Comparison of ENCODE assay signal across 19 mouse cellular contexts in genomic region chr16:90180975-90181374, GRCm38 (mm10). TPM values are rescaled to one million over a fixed set of nuclear protein-coding genes. Genes with fewer than 3 reads are reported as not detected.
DNase-seq lines count a peak whose midpoint lies in the region; ATAC-seq and TF ChIP-seq lines count a peak whose summit lies in the region.
"Had no signal": no experiment of that assay in that cellular context is flagged by ENCODE, and none has a peak within 500 bp of the region (broad histone marks: within the 10 kb centered on the region; RNA-seq: fewer than 3 reads in every experiment).

No protein-coding gene starts in this region.

- H3K79me2 ChIP-seq in MEL (ENCODE audit: control insufficient read depth, insufficient read depth, low read length, poor library complexity): no peaks in the 10 kb centered on the region

- no peak overlapping the region for H3K4me3 ChIP-seq in embryonic facial prominence, embryonic 15.5 days (replicated peaks)
- no peak overlapping the region for H3K4me3 ChIP-seq in embryonic facial prominence, embryonic 10.5 days
- no peak overlapping the region for H3K4me3 ChIP-seq in MEL (ENCODE audit: control insufficient read depth in 1 of 2, insufficient read depth in 1 of 2, low read depth in 2 of 2, low read length in 2 of 2)
- H3K4me3 ChIP-seq in stomach, embryonic 16.5 days (replicated peaks; ENCODE audit: low read length): no peak overlapping the region
- no peak overlapping the region for H3K4me3 ChIP-seq in kidney, embryonic 15.5 days (replicated peaks)
- H3K4me3 ChIP-seq: embryonic facial prominence, embryonic 13.5 days; forebrain, embryonic 10.5 days; forebrain, embryonic 13.5 days; gastrocnemius, adult 2 months; heart, adult 2 months; heart, embryonic 10.5 days; hindbrain, embryonic 12.5 days; hindbrain, embryonic 15.5 days had no signal

- no peaks in the 10 kb centered on the region for H3K9me3 ChIP-seq in embryonic facial prominence, embryonic 15.5 days (replicated peaks)
- H3K9me3 ChIP-seq in embryonic facial prominence, embryonic 10.5 days: no peaks in the 10 kb centered on the region
- no peaks in the 10 kb centered on the region for H3K9me3 ChIP-seq in MEL (replicated peaks; ENCODE audit: insufficient read depth, low read length)
- no peaks in the 10 kb centered on the region for H3K9me3 ChIP-seq in stomach, embryonic 16.5 days (replicated peaks; ENCODE audit: control insufficient read depth, low read length)
- no peaks in the 10 kb centered on the region for H3K9me3 ChIP-seq in kidney, embryonic 15.5 days (replicated peaks)
- H3K9me3 ChIP-seq: embryonic facial prominence, embryonic 13.5 days; forebrain, embryonic 10.5 days; forebrain, embryonic 13.5 days; heart, embryonic 10.5 days; hindbrain, embryonic 12.5 days; hindbrain, embryonic 15.5 days had no signal

- no peak for DNase-seq in embryonic facial prominence, embryonic 10.5 days (ENCODE audit: low spot score)
- DNase-seq in MEL (ENCODE audit: low read depth, low spot score): peak; percentile 58
- no peak for DNase-seq in adrenal gland, adult 8-10 months
- DNase-seq: gastrocnemius, adult 2 months; gastrocnemius, postnatal 14 days had no signal

- H3K4me2 ChIP-seq in embryonic facial prominence, embryonic 15.5 days (replicated peaks): no peak overlapping the region
- no peak overlapping the region for H3K4me2 ChIP-seq in stomach, embryonic 16.5 days (ENCODE audit: low read depth, low read length)
- H3K4me2 ChIP-seq in kidney, embryonic 15.5 days: no peak overlapping the region
- H3K4me2 ChIP-seq: embryonic facial prominence, embryonic 13.5 days; forebrain, embryonic 13.5 days; hindbrain, embryonic 12.5 days; hindbrain, embryonic 15.5 days had no signal

- no peaks in the 10 kb centered on the region for H3K27me3 ChIP-seq in embryonic facial prominence, embryonic 15.5 days
- no peaks in the 10 kb centered on the region for H3K27me3 ChIP-seq in embryonic facial prominence, embryonic 10.5 days (replicated peaks; ENCODE audit: low read depth, poor library complexity, severe bottlenecking)
- no peaks in the 10 kb centered on the region for H3K27me3 ChIP-seq in MEL (ENCODE audit: control insufficient read depth in 1 of 2, insufficient read depth in 2 of 2, low read length in 2 of 2)
- no peaks in the 10 kb centered on the region for H3K27me3 ChIP-seq in stomach, embryonic 16.5 days (ENCODE audit: control insufficient read depth, insufficient read depth, low read length)
- 0 out of 2 replicates have a peak, but pooled peaks cover 3% of the 10 kb centered on the region for H3K27me3 ChIP-seq in kidney, embryonic 15.5 days
- H3K27me3 ChIP-seq: embryonic facial prominence, embryonic 13.5 days; forebrain, embryonic 13.5 days; hindbrain, embryonic 12.5 days; hindbrain, embryonic 15.5 days had no signal

- H3K36me3 ChIP-seq in embryonic facial prominence, embryonic 15.5 days: no peaks in the 10 kb centered on the region
- no peaks in the 10 kb centered on the region for H3K36me3 ChIP-seq in embryonic facial prominence, embryonic 10.5 days (replicated peaks)
- peaks cover 0 to 47% of the 10 kb centered on the region in 2 experiments; a peak in 2 of 4 replicates for H3K36me3 ChIP-seq in MEL (ENCODE audit: control insufficient read depth in 1 of 2, insufficient read depth in 2 of 2, low read length in 2 of 2)
- no peaks in the 10 kb centered on the region for H3K36me3 ChIP-seq in stomach, embryonic 16.5 days (ENCODE audit: control insufficient read depth, insufficient read depth, low read length)
- H3K36me3 ChIP-seq in kidney, embryonic 15.5 days: no peaks in the 10 kb centered on the region
- H3K36me3 ChIP-seq: embryonic facial prominence, embryonic 13.5 days; forebrain, embryonic 10.5 days; heart, embryonic 10.5 days; hindbrain, embryonic 12.5 days; hindbrain, embryonic 15.5 days had no signal

- ATAC-seq in embryonic facial prominence, embryonic 15.5 days (ENCODE audit: insufficient number of reproducible peaks, low FRiP score, low TSS enrichment, low read depth): no peak
- no peak for ATAC-seq in stomach, embryonic 16.5 days (ENCODE audit: insufficient read depth, low FRiP score)
- no peak for ATAC-seq in kidney, embryonic 15.5 days (replicated peaks; ENCODE audit: low FRiP score)
- ATAC-seq: activated CD4-positive, CD25-positive, alpha-beta regulatory T cell, adult 4 months; CD4-positive, CD25-positive, alpha-beta regulatory T cell, adult 4 months; forebrain, embryonic 13.5 days; forebrain, embryonic 16.5 days; intestine, postnatal 0 days had no signal

- TF ChIP-seq RAD21 in MEL (IDR thresholded peaks at IDR 0.05; ENCODE audit: low read depth, low read length): no peak

- no peak overlapping the region for H3K9ac ChIP-seq in embryonic facial prominence, embryonic 15.5 days
- H3K9ac ChIP-seq in MEL (ENCODE audit: control insufficient read depth, low read depth, low read length, poor library complexity, severe bottlenecking): peak overlapping the region; percentile 13; the same call in 1 of the 2 replicates
- no peak overlapping the region for H3K9ac ChIP-seq in stomach, embryonic 16.5 days (ENCODE audit: low read length)
- no peak overlapping the region for H3K9ac ChIP-seq in kidney, embryonic 15.5 days
- H3K9ac ChIP-seq: embryonic facial prominence, embryonic 13.5 days; forebrain, embryonic 13.5 days; hindbrain, embryonic 12.5 days; hindbrain, embryonic 15.5 days had no signal

- H3K27ac ChIP-seq in embryonic facial prominence, embryonic 15.5 days (replicated peaks): peak overlapping the region; percentile 11; the same call in 1 of the 2 replicates
- no peak overlapping the region for H3K27ac ChIP-seq in embryonic facial prominence, embryonic 10.5 days (replicated peaks)
- peak overlapping the region; percentile 51 for H3K27ac ChIP-seq in MEL (ENCODE audit: control insufficient read depth, low read depth, low read length)
- peak overlapping the region; percentile 38 for H3K27ac ChIP-seq in stomach, embryonic 16.5 days (ENCODE audit: low read length)
- no peak overlapping the region for H3K27ac ChIP-seq in kidney, embryonic 15.5 days
- H3K27ac ChIP-seq: embryonic facial prominence, embryonic 13.5 days; forebrain, embryonic 10.5 days; forebrain, embryonic 13.5 days; gastrocnemius, adult 2 months; heart, adult 2 months; heart, embryonic 10.5 days; hindbrain, embryonic 12.5 days; hindbrain, embryonic 15.5 days had no signal

- H3K4me1 ChIP-seq in embryonic facial prominence, embryonic 15.5 days: 0 out of 2 replicates have a peak, but pooled peaks cover 6% of the 10 kb centered on the region
- H3K4me1 ChIP-seq in embryonic facial prominence, embryonic 10.5 days: 0 out of 2 replicates have a peak, but pooled peaks cover 3% of the 10 kb centered on the region
- H3K4me1 ChIP-seq in MEL (ENCODE audit: control insufficient read depth in 1 of 2, insufficient read depth in 2 of 2, low read length in 2 of 2): peaks cover 32 to 54% of the 10 kb centered on the region in 2 experiments
- H3K4me1 ChIP-seq in stomach, embryonic 16.5 days (ENCODE audit: control insufficient read depth, insufficient read depth, low read length): no peaks in the 10 kb centered on the region
- H3K4me1 ChIP-seq in kidney, embryonic 15.5 days: no peaks in the 10 kb centered on the region
- H3K4me1 ChIP-seq: embryonic facial prominence, embryonic 13.5 days; heart, embryonic 10.5 days had no signal

- 74% methylated on average over 6 of the region's 6 CpGs for WGBS in embryonic facial prominence, embryonic 15.5 days
- WGBS in embryonic facial prominence, embryonic 10.5 days: 81% methylated on average over 6 of the region's 6 CpGs
- 72% methylated on average over 6 of the region's 6 CpGs for WGBS in stomach, embryonic 16.5 days
- 83% methylated on average over 6 of the region's 6 CpGs for WGBS in kidney, embryonic 15.5 days

- no peak for TF ChIP-seq CTCF in MEL (IDR thresholded peaks at IDR 0.05 in 2 of 3, conservative IDR thresholded peaks at IDR 0.05 in 1 of 3; ENCODE audit: control insufficient read depth in 1 of 3, insufficient read depth in 1 of 3, low read depth in 2 of 3, low read length in 3 of 3, poor library complexity in 1 of 3, severe bottlenecking in 1 of 3)

- TF ChIP-seq POLR2A in MEL (IDR thresholded peaks at IDR 0.05; ENCODE audit: control insufficient read depth in 1 of 2, insufficient read depth in 1 of 2, low read depth in 1 of 2, low read length in 2 of 2, poor library complexity in 1 of 2): no peak

- TF ChIP-seq EP300 in MEL (IDR thresholded peaks at IDR 0.05; ENCODE audit: low read depth in 1 of 2, low read length in 2 of 2): no peak; a peak in 1 of 4 replicates

TF ChIP-seq in MEL, 35 proteins besides CTCF, POLR2A, EP300 and RAD21 (continues in another document):
- no peak for TF ChIP-seq POLR2AphosphoS2 (IDR thresholded peaks at IDR 0.05; ENCODE audit: low read length)
- TF ChIP-seq ETS1 (IDR thresholded peaks at IDR 0.05; ENCODE audit: low read depth, low read length): peak; percentile 50; the same call in 1 of the 2 replicates
- TF ChIP-seq MXI1 (IDR thresholded peaks at IDR 0.05; ENCODE audit: low read depth, low read length): peak; percentile 73
- no peak for TF ChIP-seq TAL1 (IDR thresholded peaks at IDR 0.05; ENCODE audit: low read length)
- TF ChIP-seq USF1 (IDR thresholded peaks at IDR 0.05; ENCODE audit: low read depth, low read length): peak; percentile 61; the same call in 1 of the 2 replicates

RNA-seq across cellular contexts. Expression of gene Tiam1, which starts 37.4 kb away (rescaled TPM):
- polyA plus RNA-seq in embryonic facial prominence, embryonic 15.5 days (2015; fragmentation: Nextera tagmentation; extraction: Ambion mirVana): 45.3 and 49.4 TPM in 2 replicates
- 25.3 and 25.9 TPM in 2 replicates for polyA plus RNA-seq in embryonic facial prominence, embryonic 10.5 days (2016; fragmentation: Nextera tagmentation; extraction: Ambion mirVana)
- 15.0 and 16.7 TPM in 2 replicates for total RNA-seq in MEL (2012; rRNA removed)
- 10 to 100 TPM; 19.9 to 23.9 TPM for polyA plus RNA-seq in MEL (2012; ENCODE audit: insufficient read depth in 1 of 2, insufficient read length in 2 of 2, low read depth in 1 of 2, low replicate concordance in 2 of 2, missing spikeins in 1 of 2)
- 22.6 and 24.1 TPM in 2 replicates for polyA plus RNA-seq in stomach, embryonic 16.5 days (2015; fragmentation: Nextera tagmentation; extraction: Ambion mirVana)
- 100 to 1,000 TPM in 1 of 4 experiments, 10 to 100 TPM in 3; 69.6 to 107 (median 85.5) TPM for total RNA-seq in adrenal gland, adult 8-10 months (2022)
- 18.6 and 19.0 TPM in 2 replicates for polyA plus RNA-seq in kidney, embryonic 15.5 days (2015; fragmentation: Nextera tagmentation; extraction: Ambion mirVana)

RNA-seq across cellular contexts. Expression of gene Sod1, which starts 39.6 kb away (rescaled TPM):
- polyA plus RNA-seq in embryonic facial prominence, embryonic 15.5 days (2015; fragmentation: Nextera tagmentation; extraction: Ambion mirVana): 973 and 1,001 TPM in 2 replicates
- 1,351 and 1,353 TPM in 2 replicates for polyA plus RNA-seq in embryonic facial prominence, embryonic 10.5 days (2016; fragmentation: Nextera tagmentation; extraction: Ambion mirVana)
- 380 and 494 TPM in 2 replicates for total RNA-seq in MEL (2012; rRNA removed)
- polyA plus RNA-seq in MEL (2012; ENCODE audit: insufficient read depth in 1 of 2, insufficient read length in 2 of 2, low read depth in 1 of 2, low replicate concordance in 2 of 2, missing spikeins in 1 of 2): 1,000 to 10,000 TPM in 1 of 2 experiments, 100 to 1,000 TPM in 1; 474 to 1,094 TPM
- 989 and 1,059 TPM in 2 replicates for polyA plus RNA-seq in stomach, embryonic 16.5 days (2015; fragmentation: Nextera tagmentation; extraction: Ambion mirVana)
- 1,000 to 10,000 TPM; 1,130 to 1,752 (median 1,322) TPM for total RNA-seq in adrenal gland, adult 8-10 months (2022)
- polyA plus RNA-seq in kidney, embryonic 15.5 days (2015; fragmentation: Nextera tagmentation; extraction: Ambion mirVana): 1,196 and 1,217 TPM in 2 replicates

Comparison
In these comparisons a context has a peak if more than half of its experiments do, and no peak if none do; other contexts are left out.
1. H3K27ac ChIP-seq: peak in embryonic facial prominence, embryonic 15.5 days (single experiment), MEL (single experiment) and stomach, embryonic 16.5 days (single experiment); none in embryonic facial prominence, embryonic 10.5 days (single experiment) and kidney, embryonic 15.5 days (single experiment).